Mouse (Mus musculus): ENCODE data around the gene Ccdc6. TPM values are rescaled to one million over a fixed set of nuclear protein-coding genes. Genes with fewer than 3 reads are reported as not detected.

The Ccdc6 gene
- total and polyA plus RNA-seq, 3 experiments, result 21.1 to 93.8 (median 22.2) TPM

DNA sequence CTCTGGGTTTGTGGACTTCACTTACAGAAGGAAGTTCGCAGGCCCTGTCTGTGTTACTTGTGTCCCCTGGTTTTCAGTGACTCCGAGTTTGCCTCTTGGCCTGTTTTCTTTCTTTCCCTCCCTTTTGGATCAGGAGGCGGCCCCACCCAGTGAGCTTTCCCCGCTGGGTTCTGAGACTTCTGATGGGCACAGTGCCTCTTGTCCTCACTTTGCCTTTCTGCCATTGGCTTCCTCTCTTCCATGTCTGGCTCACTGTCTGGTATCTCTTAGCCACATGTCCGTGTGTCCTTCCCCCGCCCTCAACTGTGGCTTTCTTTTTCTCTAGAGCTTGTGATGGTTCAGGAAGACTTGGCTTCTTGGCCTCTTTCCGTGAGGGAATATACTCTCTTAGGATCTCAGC lies 13.9 kb downstream of the Ccdc6 start:
- Histone ChIP-seq H3K4me1 (ENCODE audit: insufficient read depth, low read depth, low read length) (peaks cover 37% of the 10 kb centered on the region), H3K9me3 (replicated peaks) (no peaks in the 10 kb centered on the region)
- ATAC-seq (ENCODE audit: extremely low read depth, insufficient number of reproducible peaks, low FRiP score, poor library complexity, severe bottlenecking), result no peak

DNA sequence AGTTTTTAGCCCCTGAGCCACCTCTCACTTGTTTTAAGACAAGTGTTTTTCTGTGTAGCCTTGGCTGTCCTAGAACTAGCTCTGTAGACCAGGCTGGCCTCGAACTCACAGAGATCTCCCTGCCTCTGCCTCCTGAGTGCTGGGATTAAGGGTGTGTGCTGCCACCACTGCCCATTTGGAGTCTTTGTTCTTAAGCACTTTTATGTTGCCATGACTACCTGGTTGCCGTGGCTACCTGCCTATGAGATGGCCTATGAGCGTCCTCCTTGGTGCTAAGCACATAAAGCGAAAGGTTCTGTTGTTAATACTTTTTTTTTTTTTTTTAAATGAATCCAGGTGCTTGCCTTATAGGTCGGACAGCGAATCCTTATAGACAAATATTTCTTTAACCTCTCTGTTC lies 14.7 kb downstream of the Ccdc6 start:
- no peak for DNase-seq (ENCODE audit: low spot score)
- TF ChIP-seq CTCF (IDR thresholded peaks at IDR 0.05; ENCODE audit: low read depth, low read length) (no peak), GATA2 (IDR thresholded peaks at IDR 0.05; ENCODE audit: borderline replicate concordance, low read depth, low read length) (no peak), POLR2AphosphoS5 (IDR thresholded peaks at IDR 0.05; ENCODE audit: insufficient replicate concordance, low read depth, low read length) (no peak), GATA1 (IDR thresholded peaks at IDR 0.05; ENCODE audit: borderline replicate concordance, low read length) (no peak), TAL1 (conservative IDR thresholded peaks at IDR 0.05; ENCODE audit: low read depth, low read length) (no peak)
- Histone ChIP-seq H3K4me3 (ENCODE audit: low read depth, low read length) (no peak overlapping the region), H3K27me3 (ENCODE audit: insufficient read depth, low read length) (no peaks in the 10 kb centered on the region), H3K36me3 (replicated peaks) (peaks cover 80% of the 10 kb centered on the region), H3K4me1 (ENCODE audit: insufficient read depth, low read depth, low read length) (peaks cover 36% of the 10 kb centered on the region), H3K9me3 (replicated peaks) (no peaks in the 10 kb centered on the region)
- ATAC-seq (ENCODE audit: extremely low read depth, insufficient number of reproducible peaks, low FRiP score, poor library complexity, severe bottlenecking), result no peak

More for the DNA sequence above, 13.9 kb downstream of the Ccdc6 start:
- no peaks in the 10 kb centered on the region for H3K27me3 ChIP-seq (ENCODE audit: insufficient read depth, low read length)
- H3K36me3 ChIP-seq (replicated peaks), result peaks cover 81% of the 10 kb centered on the region
- TF ChIP-seq TAL1 (conservative IDR thresholded peaks at IDR 0.05; ENCODE audit: low read depth, low read length) (no peak), CTCF (IDR thresholded peaks at IDR 0.05; ENCODE audit: low read depth, low read length) (no peak), GATA1 (IDR thresholded peaks at IDR 0.05; ENCODE audit: borderline replicate concordance, low read length) (no peak), POLR2AphosphoS5 (IDR thresholded peaks at IDR 0.05; ENCODE audit: insufficient replicate concordance, low read depth, low read length) (no peak), GATA2 (IDR thresholded peaks at IDR 0.05; ENCODE audit: borderline replicate concordance, low read depth, low read length) (no peak)
- no peak overlapping the region for H3K4me3 ChIP-seq (ENCODE audit: low read depth, low read length)
- no peak for DNase-seq (ENCODE audit: low spot score)

DNA sequence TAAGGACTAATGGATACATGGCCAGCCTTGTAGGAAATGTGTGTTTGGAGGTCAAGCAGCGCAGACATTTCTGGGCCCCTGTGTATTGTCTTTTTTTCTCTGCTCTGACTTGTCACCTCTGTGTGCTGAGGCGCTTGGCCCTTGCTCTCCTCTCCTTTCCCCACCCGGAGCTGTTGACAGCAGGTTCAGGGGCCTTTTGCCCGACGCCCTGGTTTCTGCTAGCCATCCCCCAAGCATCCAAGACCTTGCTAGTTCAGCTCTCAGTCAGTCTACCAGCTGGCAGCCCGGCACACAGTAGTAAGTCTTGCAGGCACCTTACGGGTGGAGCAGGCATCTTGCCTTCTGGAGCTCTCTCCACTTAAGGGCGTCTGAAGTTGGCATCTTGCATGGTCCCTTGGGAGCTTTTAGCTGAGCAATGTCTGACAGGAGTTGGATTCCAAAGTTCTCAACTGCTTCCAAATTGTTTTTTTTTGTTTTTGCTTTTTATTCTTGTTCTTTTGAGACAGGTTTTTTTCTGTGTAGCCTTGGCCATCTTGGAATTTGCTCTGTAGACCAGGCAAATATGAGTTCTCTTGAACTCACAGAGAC lies 17.2 kb downstream of the Ccdc6 start:
- no peak for ATAC-seq (ENCODE audit: extremely low read depth, insufficient number of reproducible peaks, low FRiP score, poor library complexity, severe bottlenecking)
- DNase-seq (ENCODE audit: low spot score), result no peak
- TF ChIP-seq CTCF (IDR thresholded peaks at IDR 0.05; ENCODE audit: low read depth, low read length) (no peak), GATA1 (IDR thresholded peaks at IDR 0.05; ENCODE audit: borderline replicate concordance, low read length) (no peak), TAL1 (conservative IDR thresholded peaks at IDR 0.05; ENCODE audit: low read depth, low read length) (no peak), GATA2 (IDR thresholded peaks at IDR 0.05; ENCODE audit: borderline replicate concordance, low read depth, low read length) (no peak), POLR2AphosphoS5 (IDR thresholded peaks at IDR 0.05; ENCODE audit: insufficient replicate concordance, low read depth, low read length) (no peak)
- no peak overlapping the region for H3K4me3 ChIP-seq (ENCODE audit: low read depth, low read length)
- H3K4me1 ChIP-seq (ENCODE audit: insufficient read depth, low read depth, low read length), result peaks cover 35% of the 10 kb centered on the region
- no peaks in the 10 kb centered on the region for H3K27me3 ChIP-seq (ENCODE audit: insufficient read depth, low read length)
- H3K36me3 ChIP-seq (replicated peaks), result peaks cover 63% of the 10 kb centered on the region
- no peaks in the 10 kb centered on the region for H3K9me3 ChIP-seq (replicated peaks)

DNA sequence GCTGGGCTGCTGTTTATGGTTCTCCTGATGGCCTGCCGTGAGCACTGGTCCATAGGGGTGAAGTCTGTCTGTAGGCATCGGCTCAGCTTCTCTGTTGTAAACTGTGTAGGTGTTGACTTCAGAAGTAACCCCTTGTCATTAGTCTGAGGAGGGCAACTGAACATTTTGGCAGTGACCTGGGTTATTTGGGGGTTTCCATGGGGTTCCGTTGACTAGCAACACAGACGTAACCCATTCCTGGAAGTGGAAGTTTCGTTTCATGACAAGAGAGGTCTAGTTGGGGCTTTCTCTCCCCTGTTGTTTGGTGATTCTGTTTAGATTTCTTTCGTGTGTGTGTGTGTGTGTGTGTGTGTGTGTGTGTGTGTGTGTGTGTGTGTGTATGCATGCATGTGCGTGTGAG lies 19.5 kb downstream of the Ccdc6 start:
- TF ChIP-seq TAL1 (conservative IDR thresholded peaks at IDR 0.05; ENCODE audit: low read depth, low read length) (no peak), GATA1 (IDR thresholded peaks at IDR 0.05; ENCODE audit: borderline replicate concordance, low read length) (no peak), GATA2 (IDR thresholded peaks at IDR 0.05; ENCODE audit: borderline replicate concordance, low read depth, low read length) (no peak), CTCF (IDR thresholded peaks at IDR 0.05; ENCODE audit: low read depth, low read length) (no peak), POLR2AphosphoS5 (IDR thresholded peaks at IDR 0.05; ENCODE audit: insufficient replicate concordance, low read depth, low read length) (no peak)
- no peak overlapping the region for H3K4me3 ChIP-seq (ENCODE audit: low read depth, low read length)
- H3K36me3 ChIP-seq (replicated peaks), result peaks cover 54% of the 10 kb centered on the region
- H3K4me1 ChIP-seq (ENCODE audit: insufficient read depth, low read depth, low read length), result peaks cover 42% of the 10 kb centered on the region
- no peak for ATAC-seq (ENCODE audit: extremely low read depth, insufficient number of reproducible peaks, low FRiP score, poor library complexity, severe bottlenecking)
- no peaks in the 10 kb centered on the region for H3K27me3 ChIP-seq (ENCODE audit: insufficient read depth, low read length)
- no peaks in the 10 kb centered on the region for H3K9me3 ChIP-seq (replicated peaks)
- no peak for DNase-seq (ENCODE audit: low spot score)

DNA sequence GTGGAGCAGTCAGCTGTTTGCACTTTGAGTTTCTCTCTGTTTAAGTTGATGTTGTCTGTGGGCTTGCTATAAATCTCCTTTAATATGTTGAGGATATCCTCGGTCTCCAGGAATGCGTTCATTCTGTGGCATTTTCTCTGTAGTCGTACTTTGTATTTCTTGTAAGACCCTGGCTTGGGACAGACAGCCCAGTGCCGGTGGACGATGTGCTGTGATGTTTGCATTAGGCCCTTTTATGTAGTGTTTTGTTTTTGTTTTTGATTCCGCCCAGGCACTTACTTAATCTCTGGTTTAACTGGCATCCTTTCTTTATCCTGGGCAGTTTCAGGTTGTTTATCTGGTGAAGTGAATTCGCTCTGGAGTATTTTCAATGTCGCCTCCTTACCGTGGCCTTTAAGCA lies 22.5 kb downstream of the Ccdc6 start:
- DNase-seq (ENCODE audit: low spot score), result no peak
- no peak for TF ChIP-seq GATA1 (IDR thresholded peaks at IDR 0.05; ENCODE audit: borderline replicate concordance, low read length)
- TF ChIP-seq GATA2 (IDR thresholded peaks at IDR 0.05; ENCODE audit: borderline replicate concordance, low read depth, low read length), result no peak
- TF ChIP-seq POLR2AphosphoS5 (IDR thresholded peaks at IDR 0.05; ENCODE audit: insufficient replicate concordance, low read depth, low read length), result no peak
- TF ChIP-seq CTCF (IDR thresholded peaks at IDR 0.05; ENCODE audit: low read depth, low read length), result no peak
- no peak for TF ChIP-seq TAL1 (conservative IDR thresholded peaks at IDR 0.05; ENCODE audit: low read depth, low read length)
- ATAC-seq (ENCODE audit: extremely low read depth, insufficient number of reproducible peaks, low FRiP score, poor library complexity, severe bottlenecking), result no peak
- H3K36me3 ChIP-seq (replicated peaks), result peaks cover 34% of the 10 kb centered on the region
- no peak overlapping the region; the same call in 1 of the 2 replicates for H3K4me3 ChIP-seq (ENCODE audit: low read depth, low read length)
- H3K9me3 ChIP-seq (replicated peaks), result no peaks in the 10 kb centered on the region
- H3K27me3 ChIP-seq (ENCODE audit: insufficient read depth, low read length), result no peaks in the 10 kb centered on the region
- H3K4me1 ChIP-seq (ENCODE audit: insufficient read depth, low read depth, low read length), result peaks cover 51% of the 10 kb centered on the region

DNA sequence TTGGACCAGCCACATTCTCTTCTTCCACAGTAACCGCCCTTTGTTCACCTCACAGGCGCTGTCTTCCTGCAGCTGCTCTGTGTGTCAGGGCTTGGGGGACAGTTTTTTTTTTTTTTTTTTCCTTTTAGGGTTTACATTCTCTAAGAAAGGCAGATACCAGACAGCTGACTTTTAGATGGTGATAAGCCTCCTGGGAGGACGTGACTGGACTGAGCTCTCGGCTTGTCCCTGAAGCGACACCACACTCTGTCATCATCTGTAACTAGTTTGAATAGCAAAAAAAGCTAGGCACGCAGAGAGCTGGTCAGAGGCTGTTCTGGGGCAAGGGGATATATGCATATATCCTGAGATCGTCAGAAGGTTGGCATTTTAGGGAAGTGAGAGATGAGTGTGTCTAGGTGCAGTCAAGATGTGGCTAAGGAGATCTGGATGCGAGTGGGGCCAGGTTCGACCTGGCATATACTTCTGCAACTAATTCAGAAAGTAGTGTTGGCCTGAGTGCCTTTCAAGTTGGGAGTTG lies 23.0 kb downstream of the Ccdc6 start:
- peak; percentile 79 for ATAC-seq (ENCODE audit: extremely low read depth, insufficient number of reproducible peaks, low FRiP score, poor library complexity, severe bottlenecking)
- Histone ChIP-seq H3K9me3 (replicated peaks) (no peaks in the 10 kb centered on the region), H3K4me1 (ENCODE audit: insufficient read depth, low read depth, low read length) (peaks cover 54% of the 10 kb centered on the region), H3K27me3 (ENCODE audit: insufficient read depth, low read length) (no peaks in the 10 kb centered on the region), H3K36me3 (replicated peaks) (peaks cover 34% of the 10 kb centered on the region), H3K4me3 (ENCODE audit: low read depth, low read length) (peak overlapping the region; percentile 7; the same call in 1 of the 2 replicates)
- TF ChIP-seq POLR2AphosphoS5 (IDR thresholded peaks at IDR 0.05; ENCODE audit: insufficient replicate concordance, low read depth, low read length) (no peak), GATA1 (IDR thresholded peaks at IDR 0.05; ENCODE audit: borderline replicate concordance, low read length) (no peak), TAL1 (conservative IDR thresholded peaks at IDR 0.05; ENCODE audit: low read depth, low read length) (no peak), GATA2 (IDR thresholded peaks at IDR 0.05; ENCODE audit: borderline replicate concordance, low read depth, low read length) (no peak)
- no peak for DNase-seq (ENCODE audit: low spot score)
